Mouse (Mus musculus) yolk sac, embryonic 10.5 days (tissue): ENCODE results near the gene Aldoart1.

Source experiments
- DNase-seq: peaks from one replicate; pipeline ENCODE4 v3.0.0-alpha.2; 2017; ENCODE audit warnings: low spot score

The Aldoart1 gene

DNA sequence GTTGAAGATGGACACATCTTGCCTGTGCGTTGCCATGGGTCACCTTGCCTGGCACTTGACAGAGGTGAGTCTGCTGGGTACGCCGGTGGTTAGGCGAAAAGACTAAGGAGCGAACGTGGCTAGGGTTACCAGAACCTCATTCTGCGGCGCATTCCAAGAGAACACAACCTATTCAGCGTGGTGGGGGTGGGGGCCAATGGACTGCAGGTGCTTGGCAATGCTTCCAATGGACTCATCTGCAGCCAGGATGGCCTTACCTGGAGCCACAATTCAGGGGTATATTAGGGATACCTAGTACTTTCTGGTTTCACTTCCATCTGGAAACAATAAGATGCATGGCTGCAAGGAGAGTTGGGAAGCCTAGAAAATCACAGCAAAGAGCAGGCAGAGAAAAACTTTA, at the start of gene Aldoart1:
Gene Aldoart1, minus strand, starts transcription at position 101 of the 400 bp plus-strand sequence.
- DNase-seq = no peak

- no peak for DNase-seq
These were observed 49.1 kb upstream of the Aldoart1 start for GRCm38 (mm10) chr4:72901566-72901965.

DNA sequence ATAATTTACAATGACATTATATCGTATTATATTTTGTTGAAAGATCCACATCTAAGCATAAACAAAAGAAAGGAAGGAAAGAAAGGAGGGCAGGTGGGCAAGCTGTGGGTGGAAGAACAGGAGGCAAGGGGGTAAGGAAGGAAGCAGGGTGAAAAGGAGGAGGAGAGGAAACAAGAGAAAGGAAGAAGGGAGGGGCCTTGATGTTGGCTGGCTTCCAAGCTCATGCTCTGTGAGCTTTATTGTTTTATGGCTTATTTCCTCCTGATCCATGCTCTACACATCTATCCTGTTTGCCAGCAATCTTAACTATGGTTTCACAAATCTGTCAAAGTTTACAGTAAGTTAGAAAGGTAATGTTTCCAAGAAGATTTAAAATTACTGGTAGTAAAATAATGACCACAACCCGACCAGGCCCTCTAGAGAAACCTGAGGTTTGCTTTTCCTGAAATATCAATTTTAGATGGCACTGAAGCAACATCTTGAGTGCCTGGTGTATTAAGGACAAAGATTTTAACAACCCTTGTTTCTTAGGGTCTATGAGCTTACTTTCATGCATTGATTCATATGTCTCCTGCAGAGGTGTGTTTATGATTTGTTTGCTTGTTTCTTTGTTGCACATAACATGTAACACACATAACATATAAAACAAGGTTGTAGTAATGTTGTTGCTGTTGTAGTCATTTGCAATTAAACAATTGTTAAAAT, 13.1 kb upstream of the Aldoart1 start:
- DNase-seq = no peak

- no peak for DNase-seq
These were observed 8.2 kb downstream of the Aldoart1 start for GRCm38 (mm10) chr4:72844276-72844675.

DNA sequence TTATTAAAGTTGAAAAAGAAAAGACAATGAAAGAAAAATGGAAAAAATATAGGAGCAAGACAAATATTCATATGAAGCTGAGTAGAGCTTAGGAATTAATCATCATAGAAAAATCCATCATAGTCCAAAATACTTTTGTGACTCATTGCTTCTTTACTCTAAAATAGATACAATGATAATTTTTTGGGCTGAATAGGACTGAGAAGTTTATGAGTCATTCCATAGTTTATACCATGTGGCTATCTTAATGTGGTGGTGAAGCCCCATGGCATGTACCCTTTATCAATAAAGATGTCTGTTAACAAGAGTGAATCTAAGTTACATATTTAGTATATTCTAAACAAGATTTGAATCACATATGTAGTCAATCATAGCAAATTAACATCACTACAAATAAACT, 9.4 kb downstream of the Aldoart1 start:
- no peak for DNase-seq

- DNase-seq = no peak
These were observed 16.0 kb downstream of the Aldoart1 start for GRCm38 (mm10) chr4:72836430-72836829.

- DNase-seq = no peak
These were observed 17.0 kb downstream of the Aldoart1 start for GRCm38 (mm10) chr4:72835400-72835799.

GRCm38 (mm10) chr4:72800816-72801215, 51.6 kb downstream of the Aldoart1 start:
- DNase-seq = no peak
